Mouse (Mus musculus): ENCODE results near the gene Mrps12.

The Mrps12 gene

DNA sequence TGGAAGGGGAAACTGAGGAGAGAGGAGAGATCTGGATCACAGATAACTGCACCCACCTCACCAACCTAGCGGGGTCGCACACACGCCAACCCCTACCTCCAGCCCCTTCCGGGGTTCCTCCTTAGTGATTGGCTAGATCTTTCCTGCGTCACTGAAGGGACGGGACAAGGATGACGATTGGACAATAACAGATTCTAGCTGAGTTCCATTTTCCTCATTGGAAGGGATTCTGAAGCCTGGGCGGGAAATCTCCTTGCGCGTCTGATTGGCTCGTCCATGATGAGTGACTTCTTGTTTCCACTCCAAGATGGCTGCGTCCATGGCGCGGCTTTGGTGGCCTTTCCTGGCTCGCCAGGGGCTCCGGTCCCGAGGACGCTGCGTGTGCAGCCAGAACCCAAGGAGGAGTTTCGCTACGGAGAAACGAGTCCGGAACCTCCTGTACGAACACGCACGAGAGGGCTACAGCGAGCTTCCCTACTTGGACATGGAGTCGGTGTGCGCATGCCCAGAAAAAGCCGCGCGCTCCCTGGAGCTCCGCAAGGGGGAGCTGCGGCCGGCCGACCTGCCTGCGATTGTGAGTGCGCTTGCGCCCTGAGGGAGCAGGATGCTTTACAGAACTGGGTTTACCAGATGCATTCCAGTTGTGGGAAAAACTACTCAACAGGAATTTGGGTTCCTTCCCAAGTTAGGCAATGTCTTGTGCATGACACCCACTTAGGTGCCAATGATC is at the start of gene Mrps12, which contains the start of gene Sars2:
Gene Mrps12 (minus strand): TSS at position 112 of the 730 bp plus-strand sequence.
Gene Sars2 (plus strand): TSS at position 284 of the 730 bp plus-strand sequence.
- peak; percentile 99 for DNase-seq (ENCODE audit: low read depth, low spot score)

DNA sequence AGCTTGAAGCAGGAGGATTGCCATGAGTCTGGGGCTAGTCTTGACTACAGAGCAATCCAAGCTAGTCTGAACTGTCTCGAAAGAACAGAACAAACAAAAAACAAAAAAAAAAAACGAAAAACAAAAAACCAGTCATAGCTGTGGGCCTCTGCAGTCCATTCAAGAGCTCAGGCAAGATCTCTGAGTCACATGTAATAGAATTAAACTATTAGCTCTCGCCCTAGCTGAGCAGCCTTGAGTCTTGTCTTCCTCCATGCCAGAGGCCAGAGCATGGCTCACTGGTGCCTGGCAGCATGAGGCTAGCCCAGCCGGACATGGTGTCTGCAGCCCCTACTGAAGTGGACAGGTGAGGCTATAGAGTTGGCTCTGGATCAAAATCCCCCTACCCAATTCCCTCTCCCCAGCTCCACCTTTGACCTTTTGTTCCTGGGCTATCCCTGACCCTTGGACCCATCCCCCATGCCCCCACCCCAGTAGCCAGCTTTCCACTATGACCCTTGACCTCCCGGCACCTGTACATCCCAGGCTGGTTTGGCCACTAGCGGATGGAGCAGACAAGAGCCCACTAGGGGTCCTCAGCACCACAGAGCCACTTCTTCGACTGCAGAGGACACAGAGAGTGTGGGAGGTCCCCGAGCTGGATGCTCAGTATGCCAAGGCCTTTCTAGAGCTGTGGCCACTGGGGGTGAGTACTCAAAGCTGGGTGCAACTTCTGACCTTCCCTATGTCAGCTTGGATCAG is 48.6 kb upstream of the Mrps12 start:
- DNase-seq (ENCODE audit: low read depth, low spot score) = no peak

DNA sequence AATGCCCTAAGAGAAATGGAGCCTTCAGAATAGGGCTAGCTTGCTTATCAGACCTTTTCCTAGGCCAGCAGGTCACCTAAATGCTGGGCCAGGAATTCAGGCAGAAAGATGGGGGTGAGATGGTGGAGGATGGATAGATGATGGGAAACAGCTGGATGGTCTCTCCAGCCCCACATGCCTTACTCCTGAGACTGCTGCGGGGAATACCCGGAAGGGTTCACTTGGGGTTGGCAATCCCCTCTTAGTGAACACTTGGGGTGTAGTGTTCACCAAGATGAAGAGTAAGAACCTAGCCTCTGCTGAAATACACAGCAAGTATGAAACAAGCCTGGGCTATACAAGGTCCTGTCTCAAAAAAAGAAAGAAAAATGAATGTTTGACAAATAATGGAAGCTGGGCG is 47.6 kb upstream of the Mrps12 start:
- no peak for DNase-seq (ENCODE audit: low read depth, low spot score)

DNA sequence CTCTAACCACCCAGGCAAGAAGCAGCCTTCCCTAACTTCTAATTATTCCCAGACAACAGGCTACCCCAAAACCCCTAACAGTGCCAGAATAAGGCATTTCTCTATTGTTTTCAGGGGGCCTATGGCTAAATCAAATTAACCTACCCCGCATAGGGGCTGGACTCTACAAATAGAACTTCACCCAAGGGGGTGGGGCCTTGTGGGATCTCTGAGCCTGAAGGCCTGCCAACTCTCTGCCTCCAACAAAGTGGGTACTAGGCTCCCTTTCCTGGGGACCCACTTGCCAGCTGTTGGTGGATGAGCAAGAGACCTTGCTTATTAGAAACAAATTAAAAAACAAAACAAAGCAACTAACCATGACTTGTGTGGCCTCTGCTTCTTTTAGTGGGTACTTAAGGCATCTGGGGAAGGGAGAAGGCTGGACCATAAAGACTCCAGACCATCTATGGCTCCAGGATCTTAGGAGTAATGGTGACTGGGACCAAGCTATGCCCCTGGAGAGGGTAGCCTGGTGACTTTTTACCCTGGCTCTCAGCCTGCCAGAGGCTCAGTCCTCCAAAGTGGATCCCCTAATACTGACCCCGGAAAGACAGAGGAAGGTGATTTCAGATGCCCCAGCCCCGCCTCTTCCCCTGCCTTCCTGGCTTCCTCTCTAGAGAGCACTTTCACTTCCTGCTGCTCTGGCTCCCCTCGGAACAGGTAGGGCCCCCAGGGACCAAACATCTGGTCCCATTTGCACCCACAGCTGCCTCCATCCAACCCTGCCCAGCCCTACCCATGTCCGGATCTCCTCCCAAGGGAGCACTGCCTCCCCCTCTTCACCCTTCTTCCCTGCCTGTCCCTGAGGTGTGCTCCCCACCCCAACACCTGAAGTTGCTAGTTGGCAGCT is 46.9 kb upstream of the Mrps12 start, which contains the start of gene Rinl:
Gene Rinl (plus strand): TSS at position 663 of the 889 bp plus-strand sequence.
- DNase-seq (ENCODE audit: low read depth, low spot score) = no peak

DNA sequence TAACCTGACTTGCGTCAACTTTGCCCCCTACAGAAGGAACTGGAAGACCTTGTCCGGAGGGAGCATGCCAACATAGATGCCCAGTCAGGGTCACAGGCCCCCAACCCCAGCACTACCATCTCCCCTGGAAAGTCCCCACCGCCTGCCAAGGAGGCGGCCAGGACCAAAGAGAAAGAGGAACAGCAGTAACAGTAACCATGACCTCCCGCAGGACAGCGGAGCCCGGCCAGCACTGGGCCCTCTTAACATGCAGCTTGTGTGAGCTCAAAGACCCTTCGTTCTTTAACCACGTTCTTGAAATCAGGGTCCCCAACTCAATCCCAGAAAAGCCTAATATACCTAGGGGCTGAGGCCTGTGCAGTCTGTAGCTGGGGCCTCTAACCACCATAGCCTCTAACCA is 46.3 kb upstream of the Mrps12 start:
- DNase-seq (ENCODE audit: low read depth, low spot score) = no peak

DNA sequence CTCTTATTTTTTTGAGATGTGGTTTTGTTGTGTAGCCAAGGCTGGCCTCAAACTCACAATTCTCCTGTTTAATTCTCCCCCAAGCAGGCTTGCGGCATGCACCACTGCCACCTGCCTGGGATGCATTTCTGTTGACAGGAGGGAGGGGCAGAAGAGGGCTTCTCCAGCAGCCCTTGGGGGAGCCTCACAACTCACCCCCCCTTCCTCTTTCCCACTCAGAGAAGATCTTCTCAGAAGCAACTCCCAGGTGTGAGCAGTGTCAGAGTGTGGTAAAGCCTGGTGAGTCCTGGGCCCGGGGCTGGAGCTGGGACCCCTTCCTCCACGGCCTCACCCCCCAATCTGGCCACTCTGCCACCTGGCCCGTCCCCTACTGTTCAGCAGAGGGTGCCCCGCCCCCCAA is 43.5 kb upstream of the Mrps12 start:
- no peak for DNase-seq (ENCODE audit: low read depth, low spot score)

DNA sequence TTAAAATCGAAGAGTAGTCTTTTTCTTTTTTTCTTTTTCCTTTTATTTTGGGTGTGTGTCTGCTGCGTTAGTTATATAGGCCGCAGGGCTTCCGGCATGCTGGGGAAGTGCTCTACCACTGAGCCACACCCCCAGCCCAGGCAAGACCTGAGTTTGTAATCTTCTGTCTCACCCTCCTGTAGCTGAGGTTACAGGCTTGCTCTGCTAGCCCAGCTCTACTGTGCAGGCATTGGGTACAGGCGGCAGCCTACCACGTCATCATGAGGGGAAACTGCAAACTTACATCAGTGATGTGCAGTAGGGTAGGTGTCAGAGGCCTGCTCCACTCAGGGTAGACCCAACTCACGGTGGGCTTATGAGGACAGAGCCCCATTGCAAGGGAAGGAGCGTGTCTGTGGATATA is 39.6 kb upstream of the Mrps12 start:
- DNase-seq (ENCODE audit: low read depth, low spot score) = peak; percentile 30

DNA sequence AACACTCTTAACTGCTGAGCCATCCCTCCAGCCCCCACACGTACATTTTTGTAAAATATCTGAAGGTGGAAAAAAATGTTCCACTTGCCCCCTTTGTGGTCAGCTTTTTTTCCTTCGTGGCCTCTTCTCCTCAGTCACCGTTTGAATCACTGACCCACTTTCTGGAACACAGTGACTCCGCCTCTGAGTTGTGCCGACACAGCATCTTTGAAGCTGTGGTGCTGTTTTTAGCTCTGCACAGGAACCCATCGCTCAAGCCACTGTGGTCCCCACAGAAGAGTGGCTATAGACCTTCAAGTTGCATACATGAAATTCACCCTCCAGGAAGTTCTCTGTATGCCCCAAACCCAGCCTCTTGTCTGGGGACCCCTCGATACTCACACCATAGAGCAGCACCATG is 39.2 kb upstream of the Mrps12 start:
- peak; percentile 82 for DNase-seq (ENCODE audit: low read depth, low spot score)

DNA sequence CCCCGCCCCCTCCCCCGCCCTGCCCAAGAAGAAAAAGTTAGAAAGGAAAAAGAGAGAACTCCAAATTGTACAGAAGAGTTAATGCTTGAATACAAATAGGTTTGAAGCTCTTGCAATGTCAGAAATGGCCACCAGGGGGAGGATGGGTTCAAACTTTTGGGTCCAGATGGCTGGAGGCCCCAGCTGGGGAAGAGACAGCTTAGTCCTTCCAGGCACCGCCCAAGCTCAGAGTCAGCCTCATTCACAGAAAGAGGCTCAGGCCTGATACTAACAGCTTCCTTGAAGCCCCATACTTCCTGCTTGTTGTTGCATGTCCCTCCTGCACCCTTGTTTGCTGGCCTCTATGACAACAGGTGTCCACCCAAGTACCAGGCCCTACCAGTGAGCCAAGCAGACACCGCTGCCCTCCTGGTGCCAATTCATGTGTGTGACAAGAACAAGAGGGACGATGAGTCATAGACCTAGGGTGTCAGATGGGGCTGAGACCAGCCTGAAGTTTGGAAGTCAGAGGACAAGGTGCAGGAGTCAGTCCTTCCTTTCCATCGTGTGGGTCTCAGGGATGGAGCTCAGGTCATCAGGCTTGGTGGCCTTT is 38.5 kb upstream of the Mrps12 start:
- DNase-seq (ENCODE audit: low read depth, low spot score) = peak; percentile 95

DNA sequence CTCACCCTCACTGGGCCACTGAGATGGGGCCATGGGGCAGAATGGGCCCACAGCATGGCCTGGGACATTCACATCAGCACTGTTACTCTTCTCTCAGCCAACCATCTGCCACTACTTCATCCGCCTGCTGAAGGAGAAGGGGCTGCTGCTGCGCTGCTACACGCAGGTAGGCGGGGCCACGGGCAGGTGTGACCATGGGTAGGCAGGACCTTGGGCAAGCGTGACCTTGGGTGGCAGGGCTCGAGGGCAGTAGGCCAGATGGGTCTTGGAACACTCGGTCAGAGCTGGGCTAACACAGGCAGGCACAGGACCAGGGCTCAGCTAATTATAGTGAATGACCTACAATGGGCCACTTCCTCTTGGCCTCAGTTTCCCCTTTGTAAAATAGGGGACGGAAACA is 37.2 kb upstream of the Mrps12 start:
- DNase-seq (ENCODE audit: low read depth, low spot score) = no peak

DNA sequence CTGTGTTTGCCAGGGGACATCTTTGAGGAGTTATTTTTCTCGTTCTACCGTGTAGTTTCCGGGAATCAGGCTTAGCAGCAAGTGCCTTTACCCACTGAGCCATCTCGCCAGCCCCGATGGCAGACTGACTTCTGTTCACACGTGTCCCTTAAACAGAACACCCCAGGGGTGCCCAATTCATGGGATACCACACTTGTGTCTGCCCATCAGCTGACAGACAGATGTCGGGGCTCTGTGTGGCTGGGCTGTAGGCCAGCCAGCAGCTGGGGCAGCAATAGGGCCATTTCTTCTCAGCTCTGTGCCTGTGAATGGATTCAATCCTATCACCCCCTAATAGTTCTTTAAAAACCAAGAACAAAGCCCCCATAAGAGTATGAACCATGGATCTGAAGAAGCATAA is 33.5 kb upstream of the Mrps12 start:
- peak; percentile 46 for DNase-seq (ENCODE audit: low read depth, low spot score)

DNA sequence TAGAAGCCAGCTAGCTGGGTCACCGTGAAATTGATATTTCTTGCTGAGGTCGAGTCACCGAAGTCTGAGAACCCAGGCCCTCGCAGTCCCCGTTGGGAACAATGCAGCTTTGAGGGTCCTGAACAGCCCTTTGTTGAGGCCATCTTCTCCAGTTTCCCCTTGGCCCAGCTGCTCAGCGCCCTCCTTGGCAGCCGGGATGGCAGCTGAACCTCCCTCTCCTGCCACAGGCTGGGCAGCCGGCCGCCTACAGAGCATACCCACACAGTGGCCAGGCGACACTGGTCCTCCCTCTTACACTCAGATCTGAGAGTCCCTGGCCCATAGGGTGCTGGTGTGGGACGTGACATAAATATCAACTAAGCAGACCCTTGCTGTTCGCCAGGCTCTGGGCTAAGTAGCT is 32.5 kb upstream of the Mrps12 start:
- DNase-seq (ENCODE audit: low read depth, low spot score) = peak; percentile 82

DNA sequence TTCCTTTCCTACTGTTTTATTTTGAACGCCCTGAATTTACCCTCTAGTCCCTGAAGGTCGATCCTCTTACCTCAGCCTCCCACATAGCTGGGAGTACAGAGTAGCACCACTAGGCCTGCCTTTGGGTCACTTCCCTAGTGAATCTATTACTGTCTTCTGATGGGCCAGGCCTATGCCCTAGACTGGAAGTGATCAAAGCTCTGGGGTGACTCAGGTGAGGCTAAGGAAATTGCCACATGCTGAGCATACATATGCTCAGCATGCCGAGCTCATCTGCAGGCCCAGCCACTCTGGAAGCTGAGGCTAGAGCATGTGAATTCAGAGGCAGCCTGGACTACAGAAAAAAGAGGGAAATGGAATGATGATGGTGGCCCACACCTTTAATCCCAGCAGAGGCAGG is 31.5 kb upstream of the Mrps12 start:
- DNase-seq (ENCODE audit: low read depth, low spot score) = peak; percentile 76

DNA sequence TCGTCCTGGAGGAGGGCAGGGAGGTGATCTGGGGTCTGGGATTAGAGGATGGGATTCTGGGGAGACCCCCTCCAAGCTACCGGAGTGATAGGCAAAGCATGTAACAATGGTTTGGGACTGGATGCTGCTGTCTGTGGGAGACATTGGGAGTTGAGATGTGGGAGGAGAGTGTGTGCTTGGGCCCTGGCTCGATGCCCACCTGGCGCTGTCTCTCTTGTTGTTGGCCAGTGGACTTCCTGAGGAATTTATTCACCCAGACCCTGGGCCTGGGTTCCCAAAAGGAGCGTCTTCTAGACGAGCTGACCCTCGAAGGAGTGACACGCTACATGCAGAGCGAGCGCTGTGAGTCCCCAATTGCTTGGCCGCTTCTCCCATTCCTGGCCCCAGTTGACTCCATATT is 30.2 kb upstream of the Mrps12 start:
- no peak for DNase-seq (ENCODE audit: low read depth, low spot score)

DNA sequence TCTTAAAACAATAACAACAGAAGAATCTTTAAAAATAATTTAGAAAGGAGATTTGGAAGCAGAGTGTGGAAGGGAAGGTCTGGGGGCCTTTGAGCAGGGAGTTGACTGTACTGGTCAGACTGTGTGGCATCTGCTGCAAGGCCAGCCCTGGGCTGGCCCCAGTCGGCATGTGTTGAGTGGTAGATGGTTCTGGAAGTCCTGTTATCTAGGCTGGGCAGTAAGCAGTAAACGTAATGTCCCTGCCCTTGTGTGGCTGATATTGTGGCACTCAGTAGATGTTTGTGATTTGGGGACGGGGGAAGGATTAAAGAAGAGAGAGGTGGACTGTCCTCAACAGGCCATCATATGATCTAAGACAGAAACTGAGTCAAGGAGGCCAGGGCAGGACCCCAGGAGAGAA is 28.7 kb upstream of the Mrps12 start:
- no peak for DNase-seq (ENCODE audit: low read depth, low spot score)

DNA sequence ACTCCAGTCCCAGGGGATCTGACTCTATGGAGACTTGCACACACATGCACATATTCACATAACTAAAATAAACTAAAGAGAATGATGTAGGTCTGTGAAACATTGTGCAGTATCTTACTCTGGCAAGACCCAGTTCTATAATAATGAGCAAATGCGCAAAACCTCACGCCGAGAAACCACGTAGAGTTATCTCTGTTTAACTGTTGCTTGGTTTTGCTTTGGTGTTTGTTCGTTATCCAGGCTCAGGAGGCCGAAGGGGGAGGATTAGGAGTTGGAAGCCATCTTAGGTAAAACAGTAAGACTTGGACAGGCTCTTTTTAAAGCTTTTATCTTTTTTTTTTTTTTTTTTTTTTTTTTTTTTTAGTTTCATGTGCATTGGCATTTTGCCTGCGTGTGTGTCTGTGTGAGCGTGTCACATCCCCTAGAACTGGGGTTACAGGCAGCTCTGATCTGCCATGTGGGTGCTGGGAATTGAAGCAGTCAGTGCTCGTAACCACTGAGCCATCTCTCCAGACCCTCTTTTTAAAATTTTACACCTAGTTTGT is 27.9 kb upstream of the Mrps12 start:
- no peak for DNase-seq (ENCODE audit: low read depth, low spot score)

DNA sequence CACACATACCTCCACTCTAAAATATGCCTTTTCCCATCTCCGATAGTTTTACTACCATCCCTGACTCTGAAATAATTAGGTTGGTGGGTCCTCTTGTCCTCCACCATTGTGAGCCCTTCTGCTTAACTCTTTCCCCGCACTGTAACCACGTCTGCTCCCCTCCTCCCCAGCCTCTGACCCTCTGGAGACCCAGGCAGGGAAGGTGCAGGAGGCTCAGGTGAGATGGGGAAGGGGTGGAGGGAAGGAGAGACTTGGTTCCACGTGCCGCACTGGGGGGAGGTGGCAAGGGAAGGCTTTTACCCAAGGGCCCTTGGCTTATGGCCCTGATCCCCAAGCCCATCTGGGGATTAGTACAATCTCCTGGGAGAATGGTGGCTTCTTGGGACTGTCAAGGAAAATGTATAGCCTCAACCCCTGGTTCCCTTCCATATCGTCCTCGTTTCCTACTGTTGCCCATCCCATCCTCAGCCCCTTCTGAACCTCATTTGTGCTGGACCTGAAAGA is 25.9 kb upstream of the Mrps12 start, which contains the start of gene Nfkbib:
Gene Nfkbib (minus strand): TSS at position 51 of the 504 bp plus-strand sequence.
- DNase-seq (ENCODE audit: low read depth, low spot score) = no peak

DNA sequence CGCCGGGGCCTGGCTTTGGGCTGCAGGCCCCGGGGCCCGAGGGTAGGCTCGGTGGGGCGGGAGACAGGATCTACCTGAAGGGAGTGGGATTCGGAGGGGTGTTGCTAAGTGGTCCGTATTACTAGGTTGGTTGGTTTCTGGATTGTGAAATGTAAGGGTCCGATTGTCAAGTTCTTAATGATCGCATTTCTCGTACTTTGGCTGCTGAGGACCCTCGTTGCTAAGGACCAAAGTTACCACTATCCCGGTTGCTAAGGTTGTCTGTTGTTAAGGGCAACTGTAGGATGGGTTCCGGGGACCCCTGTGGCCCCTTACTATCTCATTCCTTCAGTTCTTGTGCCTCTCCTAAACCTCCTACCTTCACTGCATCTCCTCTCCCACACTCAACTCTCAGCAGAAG is 25.3 kb upstream of the Mrps12 start:
- peak; percentile 20 for DNase-seq (ENCODE audit: low read depth, low spot score)

DNA sequence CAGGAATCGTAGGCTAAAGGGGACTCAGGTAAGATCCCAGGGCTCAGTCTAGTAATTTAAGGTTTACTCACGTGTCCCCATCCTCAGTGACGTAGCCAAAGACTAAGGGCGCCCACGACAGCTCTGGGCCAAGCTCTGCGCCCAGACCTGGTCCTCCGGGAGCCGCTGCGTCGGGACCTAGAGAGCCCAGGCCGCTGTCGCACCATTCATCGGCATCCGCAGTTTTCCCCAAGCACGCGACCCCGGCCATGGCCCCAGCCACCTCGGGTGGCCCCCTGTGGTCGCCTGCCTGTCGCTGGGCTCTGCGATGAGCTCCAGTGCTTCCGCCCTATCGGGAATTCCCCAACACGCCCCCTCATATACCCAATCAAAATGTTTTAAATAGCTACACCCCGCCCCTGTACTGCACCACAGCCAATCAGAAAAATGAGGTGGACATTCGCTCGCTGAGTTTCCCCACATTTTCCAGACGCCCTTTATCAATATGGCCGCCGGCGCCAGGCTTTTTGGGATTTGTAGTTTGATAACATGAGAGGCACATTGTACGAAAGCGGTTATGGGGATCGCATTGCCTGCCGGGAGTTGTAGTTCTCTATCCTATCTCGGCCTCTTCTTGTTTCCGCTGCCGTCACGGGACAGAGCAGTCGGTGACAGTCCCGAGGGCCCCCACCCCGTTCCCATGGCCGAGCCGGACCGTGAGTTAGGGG is 24.7 kb upstream of the Mrps12 start, which contains the start of gene Sirt2:
Gene Sirt2 (plus strand): TSS at position 563 of the 707 bp plus-strand sequence.
- DNase-seq (ENCODE audit: low read depth, low spot score) = peak; percentile 99

DNA sequence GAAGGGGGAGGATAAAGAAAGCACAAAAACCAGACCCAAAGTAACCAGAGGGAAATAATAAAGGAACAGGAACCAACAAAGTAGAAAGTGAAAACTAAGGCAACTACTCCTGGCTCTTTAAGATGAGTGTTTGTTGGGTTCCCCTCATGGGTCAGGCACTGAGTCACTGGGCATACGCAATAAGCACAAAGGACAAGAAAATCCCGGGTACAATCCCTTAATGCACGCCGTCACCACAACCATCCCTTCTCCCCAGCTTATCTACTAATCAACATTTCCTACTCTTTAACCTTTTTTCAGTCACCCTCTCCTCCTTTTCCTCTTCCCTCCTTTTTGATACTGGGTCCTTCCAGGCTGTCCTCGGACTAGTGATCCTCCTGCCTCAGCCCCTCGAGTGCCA is 23.6 kb upstream of the Mrps12 start:
- DNase-seq (ENCODE audit: low read depth, low spot score) = no peak
